In the genomic region with DNA sequence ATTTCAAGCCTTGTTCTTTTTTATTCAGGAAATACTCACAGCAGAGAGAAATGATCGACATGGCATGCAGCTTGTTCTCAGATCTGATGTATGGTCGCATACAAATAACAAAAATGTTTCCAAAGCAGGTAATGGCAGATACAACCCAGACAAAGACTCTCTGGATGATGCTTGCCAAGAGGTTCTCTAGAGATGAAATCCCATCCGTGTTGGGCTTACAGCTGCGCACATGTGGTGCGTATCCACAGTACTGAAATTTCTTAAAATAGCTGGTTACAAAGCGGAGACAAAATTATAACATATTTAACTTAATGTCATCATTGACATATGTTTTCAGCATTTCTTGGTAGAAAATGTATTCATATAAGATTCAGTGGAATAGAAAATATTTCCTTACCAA, we compare ENCODE assay signal across 35 mouse cellular contexts.
"Had no signal": no experiment of that assay in that cellular context is flagged by ENCODE, and none has a peak within 500 bp of the region (broad histone marks: within the 10 kb centered on the region; RNA-seq: fewer than 3 reads in every experiment).

No protein-coding gene starts in this region.

- ATAC-seq: hindbrain, embryonic 16.5 days; hindbrain, postnatal 0 days; inflammation-experienced regulatory T-cells, adult 6 months; intestine, embryonic 15.5 days; intestine, embryonic 16.5 days; intestine, postnatal 0 days had no signal

- H3K9me3 ChIP-seq: heart, embryonic 12.5 days; heart, embryonic 13.5 days; heart, embryonic 15.5 days; hindbrain, embryonic 10.5 days; hindbrain, embryonic 12.5 days; hindbrain, embryonic 13.5 days; hindbrain, embryonic 15.5 days; intestine, embryonic 15.5 days; kidney, embryonic 15.5 days had no signal

- H3K9ac ChIP-seq: heart, embryonic 12.5 days; heart, embryonic 13.5 days; heart, embryonic 15.5 days; hindbrain, embryonic 12.5 days; hindbrain, embryonic 13.5 days; hindbrain, embryonic 14.5 days; hindbrain, embryonic 15.5 days; intestine, embryonic 15.5 days; kidney, embryonic 15.5 days had no signal

- H3K27me3 ChIP-seq: heart, embryonic 12.5 days; heart, embryonic 13.5 days; heart, embryonic 15.5 days; hindbrain, embryonic 12.5 days; hindbrain, embryonic 13.5 days; hindbrain, embryonic 15.5 days; intestine, embryonic 15.5 days; kidney, embryonic 15.5 days had no signal

- H3K4me1 ChIP-seq: heart, embryonic 12.5 days; heart, embryonic 13.5 days; heart, embryonic 15.5 days; hindbrain, embryonic 10.5 days; hindbrain, embryonic 12.5 days; hindbrain, embryonic 13.5 days; hindbrain, embryonic 15.5 days; intestine, embryonic 15.5 days had no signal

- DNase-seq: heart, postnatal 10 days; heart, postnatal 14 days; heart, postnatal 36 days; heart, postnatal 4 days; kidney, adult 11 months; kidney, adult 18-20 months; kidney, adult 2 months; kidney, adult 8-10 months; kidney, adult 9 months; kidney, postnatal 10 days; kidney, postnatal 14 days; kidney, postnatal 25 days; kidney, postnatal 36 days; kidney, postnatal 4 days; layer of hippocampus, adult 9-11 months; layer of hippocampus, postnatal 36 days had no signal

- H3K27ac ChIP-seq: heart, embryonic 13.5 days; heart, embryonic 15.5 days; hindbrain, embryonic 10.5 days; hindbrain, embryonic 12.5 days; hindbrain, embryonic 13.5 days; hindbrain, embryonic 14.5 days; hindbrain, embryonic 15.5 days; hindbrain, postnatal 0 days; intestine, embryonic 15.5 days; kidney, embryonic 15.5 days; kidney, postnatal 0 days; layer of hippocampus, adult 2 months; left cerebral cortex, adult 2 months had no signal

- H3K36me3 ChIP-seq: heart, embryonic 12.5 days; heart, embryonic 13.5 days; heart, embryonic 15.5 days; hindbrain, embryonic 10.5 days; hindbrain, embryonic 12.5 days; hindbrain, embryonic 13.5 days; hindbrain, embryonic 15.5 days; intestine, embryonic 15.5 days; kidney, embryonic 15.5 days had no signal

- H3K4me3 ChIP-seq: heart, embryonic 12.5 days; heart, embryonic 13.5 days; heart, embryonic 15.5 days; hindbrain, embryonic 10.5 days; hindbrain, embryonic 12.5 days; hindbrain, embryonic 13.5 days; hindbrain, embryonic 15.5 days; intestine, embryonic 15.5 days; kidney, embryonic 15.5 days; layer of hippocampus, adult 2 months; left cerebral cortex, adult 2 months had no signal

- H3K4me2 ChIP-seq: heart, embryonic 11.5 days; heart, embryonic 12.5 days; heart, embryonic 13.5 days; heart, embryonic 15.5 days; hindbrain, embryonic 12.5 days; hindbrain, embryonic 13.5 days; hindbrain, embryonic 14.5 days; hindbrain, embryonic 15.5 days; intestine, embryonic 15.5 days; kidney, embryonic 15.5 days had no signal
